Mouse (Mus musculus) kidney, adult 2 months (tissue): ENCODE measurements around the gene H2afv. TPM values are rescaled to one million over a fixed set of nuclear protein-coding genes. Genes with fewer than 3 reads are reported as not detected.

Experiments used
- DNase-seq: peaks from one replicate; pipeline ENCODE4 v3.0.0; 2021
- H3K27ac ChIP-seq: fragments of 200-500 bp; 2 replicates; pipeline ENCODE4 v1.5.1; 2012; ENCODE audit warnings: low read depth, low read length, control low read depth, inconsistent platforms; ENCODE audit not compliant: insufficient read depth
- H3K27me3 ChIP-seq: fragments of 200-500 bp; replicated peaks from 2 replicates; pipeline ENCODE4 v1.6.1; 2012; ENCODE audit warnings: mild to moderate bottlenecking, moderate library complexity, low read length, inconsistent platforms; ENCODE audit not compliant: control insufficient read depth, insufficient read depth
- H3K36me3 ChIP-seq: fragments of 200-500 bp; 2 replicates; pipeline ENCODE4 v1.6.1; 2012; ENCODE audit warnings: mild to moderate bottlenecking, moderate library complexity, low read length, inconsistent platforms; ENCODE audit not compliant: control insufficient read depth, insufficient read depth
- H3K4me1 ChIP-seq: fragments of 200-500 bp; 2 replicates; pipeline ENCODE4 v1.6.1; 2011; ENCODE audit warnings: low read length; ENCODE audit not compliant: control insufficient read depth, insufficient read depth
- H3K4me3 ChIP-seq: fragments of 200-500 bp; 2 replicates; pipeline ENCODE4 v1.5.1; 2011; ENCODE audit warnings: mild to moderate bottlenecking, low read depth, low read length, control low read depth; ENCODE audit not compliant: insufficient read depth
- CTCF ChIP-seq: fragments of 200-500 bp; conservative IDR thresholded peaks from 2 replicates; pipeline ENCODE4 v1.5.1; 2011; ENCODE audit warnings: low read depth, mild to moderate bottlenecking, control low read depth, low read length, moderate library complexity, mixed read lengths; ENCODE audit not compliant: insufficient read depth, insufficient read length
- POLR2A ChIP-seq: fragments of 200-500 bp; IDR thresholded peaks from one replicate; pipeline ENCODE4 v1.6.1; 2011; ENCODE audit warnings: low read depth, low read length, control low read depth
- WGBS: fragments of 180-500 bp; shearing (Covaris S2); methylation state at CpG from one replicate; pipeline ENCODE4 v1.1.7; 2018; 5-methylcytosine and 5-hydroxymethylcytosine counted together
- polyA plus RNA-seq: library from polyadenylated mRNA; depleted of rRNA; stranded (reverse); fragments of >200 nt; gene quantifications from 2 replicates; pipeline ENCODE4 v1.2.3, GENCODE M21; 2012

H2afv gene
- polyA plus RNA-seq, 1 experiment, result 76.1 TPM

DNA sequence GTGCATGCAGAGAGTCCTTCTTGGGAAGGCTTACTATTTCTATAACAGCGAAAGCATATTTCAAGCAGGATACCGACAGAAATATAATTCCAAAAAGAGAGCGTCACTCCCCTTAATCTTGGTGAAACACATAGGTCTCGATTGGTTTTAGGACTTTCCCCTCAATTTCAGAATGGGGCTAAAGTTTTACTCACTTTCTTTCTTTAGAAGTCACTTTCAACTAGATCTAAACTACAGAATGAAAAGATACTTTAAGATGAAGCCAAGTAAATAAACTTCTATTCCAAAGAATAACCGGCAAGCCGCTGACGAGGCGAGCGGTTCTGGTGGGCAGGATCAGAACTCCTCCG is 541 bp downstream of the H2afv start:
- no peaks in the 10 kb centered on the region; the same call in 1 of the 2 replicates for H3K36me3 ChIP-seq
- DNase-seq, result no peak
- H3K4me3 ChIP-seq, result peak overlapping the region; percentile 66
- H3K4me1 ChIP-seq, result peaks cover 4% of the 10 kb centered on the region; the same call in 1 of the 2 replicates
- H3K27ac ChIP-seq, result peak overlapping the region; percentile 74
- under 1% methylated on average over 10 of the region's 10 CpGs for WGBS
- TF ChIP-seq POLR2A (no peak), CTCF (no peak)
- H3K27me3 ChIP-seq, result no peaks in the 10 kb centered on the region

DNA sequence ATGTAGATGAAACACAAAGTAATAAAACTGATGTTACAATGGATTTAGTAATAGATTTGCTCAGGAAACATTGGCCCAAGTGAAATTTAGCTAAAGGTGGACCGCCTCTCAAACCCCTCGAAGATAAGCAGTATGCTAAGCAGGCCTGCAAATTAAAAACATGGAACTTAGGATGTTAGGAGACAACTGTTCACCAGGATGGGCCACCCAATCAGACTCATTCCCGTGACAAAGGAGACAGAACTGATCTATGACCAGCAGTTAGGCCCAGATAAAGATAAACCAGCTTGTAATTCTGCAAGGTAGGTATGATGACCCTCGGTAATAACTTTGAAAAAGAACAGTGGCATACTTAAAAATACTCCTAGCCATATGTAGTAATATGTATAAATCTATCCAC is 1.1 kb downstream of the H2afv start:
- 23% methylated on average over 4 of the region's 4 CpGs for WGBS
- Histone ChIP-seq H3K4me3 (peak overlapping the region; percentile 66), H3K27me3 (no peaks in the 10 kb centered on the region), H3K4me1 (peaks cover 4% of the 10 kb centered on the region; the same call in 1 of the 2 replicates), H3K27ac (peak overlapping the region; percentile 74), H3K36me3 (no peaks in the 10 kb centered on the region; the same call in 1 of the 2 replicates)
- no peak for TF ChIP-seq CTCF
- no peak for TF ChIP-seq POLR2A
- DNase-seq, result peak; percentile 13

DNA sequence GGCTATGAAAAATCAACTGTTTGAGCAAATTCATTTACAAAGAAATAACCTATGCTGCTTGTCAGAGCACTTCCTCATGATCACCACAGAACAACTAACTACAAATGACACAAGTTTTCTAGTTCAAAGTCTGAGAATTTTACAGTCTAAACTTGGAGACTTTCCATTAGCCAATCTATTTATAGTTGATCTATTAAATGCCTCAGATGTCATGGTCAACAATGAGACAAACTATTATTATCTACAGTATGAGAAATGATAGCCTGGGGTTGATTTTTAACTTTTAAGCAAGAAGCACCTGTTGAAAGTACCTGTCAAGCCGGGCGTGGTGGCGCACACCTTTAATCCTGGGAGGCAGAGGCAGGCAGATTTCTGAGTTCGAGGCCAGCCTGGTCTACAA is 1.7 kb downstream of the H2afv start:
- peak; percentile 59 for DNase-seq
- TF ChIP-seq POLR2A, result no peak
- TF ChIP-seq CTCF, result no peak

DNA sequence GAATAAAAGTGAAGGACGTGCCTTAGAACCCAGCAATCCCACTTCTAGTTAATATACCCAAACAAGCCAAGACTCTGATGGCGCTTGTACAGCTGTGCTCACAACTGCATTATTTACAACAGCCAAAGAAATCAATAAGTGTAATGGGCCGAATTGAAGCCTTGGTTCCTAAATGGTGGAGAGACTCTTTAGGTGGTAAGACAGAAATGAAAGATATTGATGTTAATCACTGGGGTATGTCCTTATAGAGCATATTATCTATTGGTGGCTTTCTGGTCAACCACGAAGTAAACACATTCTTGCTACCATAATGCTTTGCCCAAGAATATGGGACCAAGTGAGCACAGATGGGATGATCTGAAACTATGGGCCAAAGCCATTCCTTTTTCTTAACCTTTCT is 4.1 kb downstream of the H2afv start:
- no peaks in the 10 kb centered on the region for H3K27me3 ChIP-seq
- no peak overlapping the region for H3K4me3 ChIP-seq
- peaks cover 4% of the 10 kb centered on the region; the same call in 1 of the 2 replicates for H3K4me1 ChIP-seq
- WGBS, result 97% methylated on average over 4 of the region's 4 CpGs
- TF ChIP-seq POLR2A, result no peak
- no peak for TF ChIP-seq CTCF
- no peaks in the 10 kb centered on the region; the same call in 1 of the 2 replicates for H3K36me3 ChIP-seq
- DNase-seq, result no peak
- H3K27ac ChIP-seq, result no peak overlapping the region

More for the DNA sequence above, 1.7 kb downstream of the H2afv start:
- Histone ChIP-seq H3K36me3 (no peaks in the 10 kb centered on the region; the same call in 1 of the 2 replicates), H3K27ac (no peak overlapping the region), H3K4me1 (peaks cover 4% of the 10 kb centered on the region; the same call in 1 of the 2 replicates), H3K4me3 (no peak overlapping the region), H3K27me3 (no peaks in the 10 kb centered on the region)
- WGBS, result 67% methylated on average over 4 of the region's 4 CpGs

DNA sequence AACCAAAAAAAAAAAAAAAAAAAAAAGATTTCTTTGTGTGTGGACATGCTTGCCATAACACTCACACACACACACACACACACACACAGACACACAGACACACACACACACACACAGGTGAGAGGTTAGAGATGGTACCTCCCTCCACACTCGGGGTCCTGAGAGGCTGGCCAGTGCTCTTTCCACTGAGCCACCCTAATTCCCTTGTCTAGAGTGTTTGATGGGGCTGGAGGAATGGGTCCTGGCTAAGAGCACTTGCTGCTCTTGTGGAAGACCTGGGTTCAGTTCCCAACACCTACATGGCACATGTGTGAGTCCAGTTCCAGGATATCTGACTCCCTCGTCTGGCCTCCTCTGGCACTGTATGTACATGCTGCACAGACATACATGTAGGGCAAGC is 6.6 kb downstream of the H2afv start:
- no peak overlapping the region for H3K4me3 ChIP-seq
- DNase-seq, result no peak
- no peaks in the 10 kb centered on the region for H3K27me3 ChIP-seq
- WGBS, result 94% methylated on average over 2 of the region's 2 CpGs
- TF ChIP-seq POLR2A (no peak), CTCF (no peak)
- no peak overlapping the region for H3K27ac ChIP-seq
- no peaks in the 10 kb centered on the region; the same call in 1 of the 2 replicates for H3K4me1 ChIP-seq
- H3K36me3 ChIP-seq, result peaks cover 3% of the 10 kb centered on the region; the same call in 1 of the 2 replicates

DNA sequence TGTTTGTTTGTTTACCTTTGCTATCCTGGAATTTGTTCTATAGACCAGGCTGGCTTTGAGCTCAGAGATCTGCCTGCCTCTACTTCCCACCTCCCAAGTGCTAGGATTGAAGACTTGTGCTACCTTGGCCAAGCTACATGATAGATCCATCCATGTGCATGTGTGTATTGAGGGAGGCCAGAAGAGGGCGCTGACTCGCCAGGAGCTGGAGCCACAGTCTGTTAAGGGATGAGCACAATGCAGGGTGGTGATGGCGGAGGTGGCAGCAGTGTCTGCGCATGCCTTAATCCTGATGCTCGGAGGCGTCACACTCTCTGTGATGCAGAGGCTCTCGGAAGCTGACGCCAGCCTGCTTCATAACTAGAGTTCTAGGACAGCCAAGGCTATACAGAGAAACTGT is 7.8 kb downstream of the H2afv start:
- WGBS, result 76% methylated on average over 8 of the region's 8 CpGs
- DNase-seq, result peak; percentile 71
- peaks cover 3% of the 10 kb centered on the region for H3K36me3 ChIP-seq

DNA sequence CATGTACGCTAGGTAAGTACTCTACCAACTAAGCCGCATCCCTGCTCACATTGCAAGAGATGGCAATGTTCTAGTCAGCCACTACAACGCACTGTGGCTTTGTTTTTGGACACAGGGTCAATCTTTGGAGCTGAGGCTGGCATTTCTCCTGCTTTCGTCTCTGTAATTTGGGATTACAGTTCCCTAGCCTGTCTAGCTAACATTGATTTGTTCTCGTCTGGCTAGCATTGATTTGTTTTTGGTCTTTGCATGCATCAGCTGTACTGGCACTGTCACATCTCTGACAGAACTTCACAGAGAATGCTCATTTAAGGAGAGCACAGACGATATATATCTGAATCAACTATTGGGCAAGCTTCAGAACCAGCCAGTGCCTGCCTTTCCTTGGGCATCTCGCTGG is 14.1 kb downstream of the H2afv start:
- 93% methylated on average over 7 of the region's 7 CpGs for WGBS
- Histone ChIP-seq H3K36me3 (peaks cover 7% of the 10 kb centered on the region), H3K4me3 (no peak overlapping the region), H3K4me1 (no peaks in the 10 kb centered on the region), H3K27ac (no peak overlapping the region), H3K27me3 (no peaks in the 10 kb centered on the region)
- no peak for DNase-seq
- TF ChIP-seq POLR2A (no peak), CTCF (no peak)

More for the DNA sequence above, 7.8 kb downstream of the H2afv start:
- H3K4me3 ChIP-seq, result no peak overlapping the region
- no peaks in the 10 kb centered on the region for H3K27me3 ChIP-seq
- H3K4me1 ChIP-seq, result no peaks in the 10 kb centered on the region
- H3K27ac ChIP-seq, result no peak overlapping the region
- TF ChIP-seq POLR2A, result no peak
- peak; percentile 84 for TF ChIP-seq CTCF
